Mouse (Mus musculus): ENCODE measurements around the gene Otos.

GRCm38 (mm10) chr1:92673258-92673782 is 24.7 kb upstream of the Otos start:
- TF ChIP-seq POLR2A (IDR thresholded peaks at IDR 0.05; ENCODE audit: low read depth, low read length) (no peak), CTCF (IDR thresholded peaks at IDR 0.05; ENCODE audit: extremely low read depth, insufficient read length, insufficient replicate concordance, low read depth, low read length) (no peak)
